Mouse (Mus musculus): ENCODE results near the gene Tex12.
A peak's percentile ranks its signal among the peaks of the same experiment; 100 is the strongest.

Tex12 gene

DNA sequence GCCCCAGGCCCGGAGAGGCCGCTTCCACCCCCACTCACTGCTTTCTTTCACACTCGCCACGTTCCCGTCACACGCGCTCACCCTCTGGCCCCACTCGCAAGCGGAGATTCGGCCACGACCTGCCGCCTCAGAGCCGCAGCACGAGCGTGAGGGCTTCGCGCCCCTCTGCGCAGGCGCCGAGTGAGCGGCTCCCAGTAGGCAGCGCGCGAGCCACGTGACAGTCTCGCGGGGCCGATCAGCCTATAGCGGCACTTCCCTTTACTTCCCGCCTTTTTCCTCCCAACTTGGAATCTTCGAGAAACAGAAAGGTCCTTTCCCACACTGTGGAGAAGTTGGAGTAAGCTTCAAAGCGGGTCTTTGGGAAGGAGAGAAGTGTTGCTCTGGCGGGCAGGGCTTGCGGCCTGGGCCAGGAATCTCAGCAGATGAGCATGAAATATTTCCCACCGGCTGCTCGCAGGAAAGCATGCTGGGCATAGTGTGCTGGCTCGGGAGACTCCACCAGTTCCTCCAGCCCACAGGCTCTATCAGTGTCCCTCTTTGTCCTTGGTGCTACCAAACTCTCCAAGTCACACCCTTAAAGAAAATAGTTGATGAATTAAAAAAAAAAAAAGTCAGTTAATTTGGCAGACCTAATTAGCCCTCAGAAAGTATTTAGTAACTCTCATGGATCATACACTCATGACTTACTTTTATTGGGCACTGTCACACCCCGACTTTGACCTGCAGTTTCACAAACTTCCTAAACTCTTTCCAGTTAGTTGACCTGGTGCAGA lies at the start of gene Tex12:
Tex12 (minus strand) TSS at position 181 of the 773 bp plus-strand sequence.
- no peak for DNase-seq (ENCODE audit: low read depth)

DNA sequence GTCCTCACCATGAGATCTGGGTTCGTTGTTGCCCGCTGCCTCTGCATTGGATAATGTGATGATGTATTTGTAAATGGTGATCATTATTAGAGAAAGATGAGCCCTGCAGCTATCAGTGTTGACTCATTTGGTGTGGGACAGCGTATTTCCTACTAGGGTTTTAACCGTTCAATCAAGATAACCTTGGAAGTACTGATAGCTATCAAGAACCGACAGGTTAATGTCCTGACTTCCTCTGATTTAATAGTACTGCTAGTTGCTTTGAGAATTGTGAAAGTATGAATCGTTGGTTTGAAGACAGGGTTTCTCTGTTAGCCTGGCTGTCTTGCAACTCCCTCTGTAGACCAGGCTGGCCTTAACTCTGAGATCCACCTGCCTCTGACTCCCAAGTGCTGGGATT lies 43.2 kb upstream of the Tex12 start:
- peak; percentile 14 for DNase-seq (ENCODE audit: low read depth)

DNA sequence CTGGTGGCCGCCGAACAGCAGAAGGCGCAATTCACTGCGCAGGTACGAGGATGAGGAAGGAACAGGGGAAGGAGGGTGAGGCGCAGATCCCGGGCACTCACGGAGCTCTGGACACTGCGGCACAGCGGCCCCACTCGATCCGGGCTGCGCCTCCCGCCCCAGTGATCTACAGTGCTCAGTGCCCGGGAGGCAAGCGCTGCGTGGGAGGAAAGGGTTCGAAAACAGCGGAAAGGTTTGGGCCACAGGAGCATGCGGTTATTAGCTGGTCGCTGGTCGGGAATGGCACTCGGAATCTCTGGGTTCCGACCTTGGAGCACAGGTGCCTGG lies 42.8 kb upstream of the Tex12 start:
- no peak for DNase-seq (ENCODE audit: low read depth)

DNA sequence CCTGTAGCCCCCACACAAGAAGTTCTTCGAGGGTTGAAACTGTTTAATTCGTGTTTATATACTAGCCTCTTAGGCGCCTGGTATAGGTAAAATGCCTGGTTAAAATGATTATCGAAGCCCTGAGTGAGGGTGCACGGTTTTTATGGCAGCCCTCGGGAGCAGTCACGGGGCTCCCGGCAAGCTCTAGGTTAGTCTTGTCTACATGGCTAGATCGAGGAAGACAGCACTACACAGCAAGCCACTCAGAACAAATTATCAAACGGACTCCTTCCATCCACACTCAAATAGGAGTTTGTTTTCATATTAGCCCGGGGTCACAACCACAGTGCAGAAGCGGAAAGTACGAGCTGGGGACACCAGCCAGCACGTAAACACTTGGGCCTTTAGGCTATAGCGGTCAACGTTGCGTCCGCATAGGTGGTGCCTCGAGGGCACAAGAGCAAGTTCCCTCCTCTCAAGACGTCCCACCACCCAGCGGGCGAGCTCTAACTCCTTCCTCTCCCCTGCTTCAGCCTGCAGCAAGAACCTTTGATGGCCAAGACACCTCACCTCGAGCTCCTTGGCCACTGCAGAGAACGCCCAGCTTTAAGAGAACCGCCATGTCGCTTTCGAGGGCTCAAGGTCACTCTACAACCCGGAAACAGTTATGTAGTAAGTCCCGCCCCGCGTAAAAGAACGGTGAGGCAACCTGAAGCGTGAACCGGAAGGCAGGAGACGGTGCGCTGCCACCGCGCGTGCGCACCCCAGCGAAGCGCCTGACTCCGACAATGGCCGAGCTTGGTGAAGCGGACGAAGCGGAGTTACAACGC lies 42.3 kb upstream of the Tex12 start, which contains the start of the genes Sdhd and Timm8b:
Sdhd (minus strand) TSS at position 624 of the 809 bp plus-strand sequence.
Timm8b (plus strand) TSS at position 722 of the 809 bp plus-strand sequence.
- DNase-seq (ENCODE audit: low read depth): peak; percentile 95

DNA sequence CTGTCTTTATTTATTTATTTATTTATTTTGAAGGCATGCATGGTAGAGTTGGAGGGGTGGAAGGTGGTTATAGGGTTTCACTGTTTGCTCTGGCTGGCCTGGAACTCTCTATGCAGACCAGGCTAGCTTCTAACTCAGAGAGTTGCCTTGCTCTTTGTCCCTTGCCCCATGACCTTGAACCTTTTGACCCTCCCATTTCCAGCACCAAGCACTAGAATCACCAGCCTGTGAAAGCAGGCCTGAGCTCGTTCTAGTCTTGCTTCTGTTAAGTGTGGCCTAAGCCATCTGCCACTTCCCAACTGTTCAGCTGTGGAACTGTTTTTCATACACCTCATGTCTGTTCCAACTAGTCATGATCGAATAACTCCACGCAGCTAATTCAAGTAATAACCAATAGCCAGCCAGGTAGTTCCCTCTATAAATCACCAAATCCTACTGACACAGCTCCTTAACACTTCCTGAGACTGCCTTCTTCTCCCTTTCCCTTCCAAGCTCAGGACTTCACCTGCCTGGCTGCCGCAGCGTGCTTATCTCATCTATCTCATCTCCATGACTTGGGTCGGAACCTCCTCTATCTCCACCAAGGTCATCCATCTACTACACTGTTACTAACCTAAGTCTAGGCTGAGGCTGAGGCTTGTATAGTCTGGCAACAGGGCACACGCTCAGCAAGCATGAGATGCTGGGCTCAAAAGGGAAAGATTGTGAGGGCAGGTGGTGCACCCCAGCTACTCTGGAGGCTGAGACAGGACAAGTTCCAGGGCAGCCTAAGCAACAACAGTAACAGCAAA lies 41.1 kb upstream of the Tex12 start:
- no peak for DNase-seq (ENCODE audit: low read depth)

DNA sequence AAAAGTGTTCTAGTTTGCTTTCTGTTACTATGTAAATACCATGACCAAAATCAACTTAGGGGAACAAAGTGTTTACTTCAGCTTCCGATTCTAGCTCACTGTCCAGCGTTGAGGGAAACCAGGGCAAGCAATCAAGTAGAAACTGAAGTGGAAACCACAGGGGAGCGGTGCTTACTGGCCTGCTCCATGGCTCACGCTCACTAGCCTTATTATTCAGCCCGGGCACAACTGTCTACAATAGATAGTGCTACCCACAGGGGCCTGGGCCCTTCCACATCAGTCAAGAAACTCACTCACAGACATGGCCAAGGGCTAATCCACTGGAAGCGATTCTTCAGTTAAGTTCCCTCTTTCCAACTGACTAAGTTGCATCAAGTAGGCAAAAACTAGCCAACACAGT lies 40.4 kb upstream of the Tex12 start:
- DNase-seq (ENCODE audit: low read depth): no peak

DNA sequence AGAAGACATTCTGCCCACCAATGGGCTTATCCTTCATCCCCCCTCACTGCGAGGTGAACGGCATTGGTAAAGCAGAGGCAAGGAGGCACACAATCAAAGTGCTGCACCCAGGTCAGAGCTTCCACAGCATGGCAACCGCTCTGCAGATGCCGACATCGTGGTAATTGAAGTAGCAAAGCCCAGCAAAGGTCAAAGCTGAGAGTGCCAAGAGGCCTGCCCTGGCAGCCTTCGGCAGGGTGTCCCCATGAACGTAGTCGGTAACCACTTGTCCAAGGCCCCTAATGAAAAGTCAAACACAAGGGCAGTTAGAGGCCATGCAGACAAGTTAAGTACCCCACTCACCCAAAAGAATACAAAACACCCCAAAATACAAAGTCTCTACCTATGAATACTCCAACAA lies 35.8 kb upstream of the Tex12 start:
- DNase-seq (ENCODE audit: low read depth): no peak

DNA sequence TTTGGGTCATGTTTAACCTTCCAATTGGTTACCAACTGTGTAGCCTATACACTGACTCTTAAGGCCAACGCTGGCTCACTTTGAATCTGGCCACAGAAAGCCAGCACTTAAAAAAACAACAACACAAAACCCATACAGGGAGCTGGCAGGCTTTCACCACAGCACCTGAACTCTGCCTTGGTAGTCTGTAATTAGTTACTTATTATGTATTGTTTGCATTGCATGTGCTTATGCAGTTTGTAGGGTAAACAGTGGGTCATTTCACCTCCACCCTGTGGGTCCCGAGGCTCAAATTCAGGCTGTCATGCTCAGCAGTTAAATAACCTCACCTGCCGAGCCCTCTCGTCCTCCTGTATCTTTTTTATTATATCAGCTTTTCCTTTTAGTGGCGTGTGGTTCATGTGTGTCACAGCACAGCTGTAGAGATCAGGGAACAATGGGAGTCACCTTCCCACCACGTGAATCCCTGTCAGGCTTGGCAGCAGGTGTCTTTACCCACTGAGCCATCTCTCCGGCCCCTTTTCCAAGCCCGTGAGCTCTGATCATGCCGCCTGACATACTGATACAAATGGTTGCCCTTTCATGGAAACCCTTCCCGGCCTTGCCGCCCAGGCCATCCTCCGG lies 33.8 kb upstream of the Tex12 start:
- no peak for DNase-seq (ENCODE audit: low read depth)

DNA sequence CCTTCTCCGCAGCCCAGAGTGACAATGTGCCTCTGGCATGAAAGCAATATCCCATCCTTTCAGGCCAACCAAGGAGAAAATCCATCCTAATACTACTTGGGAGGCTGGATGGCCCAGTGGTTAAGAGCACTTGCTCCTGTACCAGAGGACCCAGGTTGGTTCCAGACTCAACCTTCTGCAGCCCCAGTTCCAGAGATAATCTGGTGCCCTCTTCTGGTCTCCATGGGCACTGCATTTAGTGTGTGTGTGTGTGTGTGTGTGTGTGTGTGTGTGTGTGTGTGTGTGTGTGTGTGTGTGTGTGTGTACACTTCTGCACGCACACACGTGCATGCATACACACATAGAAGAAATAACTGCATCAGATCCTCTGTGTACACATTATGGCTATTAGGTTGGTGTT lies 32.4 kb upstream of the Tex12 start:
- peak; percentile 64 for DNase-seq (ENCODE audit: low read depth)

DNA sequence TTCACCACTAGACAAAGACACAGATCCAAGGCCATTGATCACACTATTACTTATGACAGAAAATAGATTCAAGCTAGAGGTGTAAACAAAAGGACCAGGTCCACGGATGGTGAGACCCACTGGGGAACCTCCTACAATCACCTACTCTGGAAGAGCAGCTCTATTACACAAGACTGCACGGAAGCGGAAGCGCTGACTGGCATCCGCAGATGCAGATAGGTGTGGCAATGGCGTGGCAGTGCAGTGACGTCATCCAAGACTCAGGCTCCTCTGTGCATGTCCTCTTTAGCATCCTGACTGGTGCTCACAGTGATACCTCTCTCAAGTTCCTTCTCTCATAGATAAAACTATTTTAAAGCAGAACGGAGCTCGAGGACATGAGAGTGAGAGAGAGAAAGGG lies 31.8 kb upstream of the Tex12 start:
- DNase-seq (ENCODE audit: low read depth): no peak

DNA sequence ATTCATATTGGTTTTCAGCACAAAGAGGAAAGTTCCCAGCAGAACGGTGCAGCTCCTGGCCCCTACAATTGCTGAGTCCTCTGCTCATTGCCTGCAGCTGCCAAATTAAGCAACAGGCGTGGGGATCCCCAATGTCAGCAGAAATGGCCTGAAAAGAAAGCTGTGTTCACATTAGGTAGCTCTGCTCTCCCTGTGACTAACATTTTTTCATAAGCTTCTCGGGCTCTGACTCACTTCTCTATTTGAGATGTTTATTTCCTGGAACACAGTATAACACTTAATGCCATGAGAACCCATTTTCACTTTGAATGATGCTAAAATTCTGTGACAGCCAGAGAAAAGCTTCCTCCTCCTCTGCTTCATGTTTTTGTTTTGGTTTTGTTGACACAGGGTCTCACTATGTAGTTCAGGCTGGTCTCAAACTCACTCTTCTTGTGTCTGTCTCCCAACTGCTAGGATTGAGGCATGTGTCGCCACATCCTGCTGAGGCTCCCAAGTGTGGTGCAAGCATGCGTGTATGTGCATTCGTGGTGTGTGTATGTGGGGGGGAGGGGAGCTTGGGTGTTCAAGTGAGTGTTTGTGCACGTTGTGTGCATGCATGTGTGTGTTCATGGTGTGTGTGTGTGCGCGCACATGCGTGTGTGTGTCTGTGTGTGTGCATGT lies 29.9 kb upstream of the Tex12 start:
- DNase-seq (ENCODE audit: low read depth): peak; percentile 76

DNA sequence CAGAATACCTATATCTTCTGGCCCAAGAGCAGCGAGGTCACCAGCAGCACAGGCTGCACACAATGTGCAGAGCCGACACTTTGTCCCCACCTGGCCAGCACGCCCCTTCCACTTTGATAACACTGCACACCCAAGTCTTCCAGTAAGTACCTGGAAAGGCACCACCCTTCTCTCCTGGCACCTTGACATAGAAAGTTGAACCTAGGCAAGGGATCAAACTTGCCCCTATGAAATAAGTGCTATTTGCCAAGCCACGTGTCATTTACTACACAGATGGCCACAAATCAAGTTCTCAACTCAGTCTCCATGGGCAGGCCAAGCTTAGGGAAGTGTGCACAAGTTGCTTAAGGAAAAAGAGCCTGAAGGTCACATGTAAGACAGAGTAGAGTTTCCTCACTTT lies 25.8 kb upstream of the Tex12 start:
- DNase-seq (ENCODE audit: low read depth): no peak

DNA sequence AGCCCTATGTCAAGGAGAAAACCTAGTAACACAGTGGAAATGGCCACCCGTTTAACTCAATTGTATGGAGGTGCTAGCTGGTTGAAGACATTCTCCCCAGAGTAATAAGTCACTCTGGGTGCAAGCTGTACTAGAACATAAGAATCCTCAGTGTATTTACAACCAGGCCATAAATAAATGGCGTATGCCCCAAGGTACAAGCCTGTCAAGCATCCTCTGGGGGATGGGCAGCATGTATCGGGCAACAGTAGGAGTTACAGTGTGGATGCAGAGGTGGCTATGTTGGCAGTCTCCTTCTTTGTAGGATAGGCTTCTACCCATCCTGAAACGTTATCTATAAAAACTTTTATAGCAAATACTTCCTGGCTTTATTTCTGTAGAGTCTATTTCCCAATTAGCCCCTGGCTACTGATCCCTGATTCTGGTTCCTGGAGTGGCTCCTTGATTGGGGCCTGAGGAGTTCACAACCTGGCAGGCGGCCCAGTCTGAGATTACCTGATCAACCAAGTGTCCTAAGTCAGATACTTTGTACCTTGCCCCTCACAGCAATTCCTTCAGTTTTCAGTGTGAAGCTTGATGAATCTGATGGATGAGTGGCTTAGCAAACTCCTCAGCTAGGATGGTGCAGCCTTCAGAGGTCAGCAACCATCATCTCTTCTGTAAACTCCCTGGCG lies 24.2 kb upstream of the Tex12 start:
- DNase-seq (ENCODE audit: low read depth): no peak

DNA sequence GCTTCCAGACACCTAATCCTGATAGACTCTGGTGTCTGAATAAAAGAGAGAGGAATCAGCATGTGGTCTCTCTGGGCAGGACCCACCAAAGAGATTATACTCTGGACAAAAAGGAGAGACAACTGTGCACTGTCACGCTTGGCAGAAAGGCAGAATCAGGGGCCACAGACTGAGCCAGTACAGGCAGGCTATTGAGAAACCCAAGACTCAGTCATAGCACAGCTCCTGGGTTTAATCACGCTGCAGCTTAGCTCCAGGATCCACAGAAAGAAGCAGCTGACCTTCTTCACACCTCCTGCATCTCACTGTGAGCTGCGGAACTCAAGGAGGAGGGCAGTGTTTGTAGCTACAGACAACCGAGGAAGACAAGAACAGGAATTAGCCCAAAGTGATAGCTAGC lies 19.2 kb upstream of the Tex12 start:
- peak; percentile 85 for DNase-seq (ENCODE audit: low read depth)

DNA sequence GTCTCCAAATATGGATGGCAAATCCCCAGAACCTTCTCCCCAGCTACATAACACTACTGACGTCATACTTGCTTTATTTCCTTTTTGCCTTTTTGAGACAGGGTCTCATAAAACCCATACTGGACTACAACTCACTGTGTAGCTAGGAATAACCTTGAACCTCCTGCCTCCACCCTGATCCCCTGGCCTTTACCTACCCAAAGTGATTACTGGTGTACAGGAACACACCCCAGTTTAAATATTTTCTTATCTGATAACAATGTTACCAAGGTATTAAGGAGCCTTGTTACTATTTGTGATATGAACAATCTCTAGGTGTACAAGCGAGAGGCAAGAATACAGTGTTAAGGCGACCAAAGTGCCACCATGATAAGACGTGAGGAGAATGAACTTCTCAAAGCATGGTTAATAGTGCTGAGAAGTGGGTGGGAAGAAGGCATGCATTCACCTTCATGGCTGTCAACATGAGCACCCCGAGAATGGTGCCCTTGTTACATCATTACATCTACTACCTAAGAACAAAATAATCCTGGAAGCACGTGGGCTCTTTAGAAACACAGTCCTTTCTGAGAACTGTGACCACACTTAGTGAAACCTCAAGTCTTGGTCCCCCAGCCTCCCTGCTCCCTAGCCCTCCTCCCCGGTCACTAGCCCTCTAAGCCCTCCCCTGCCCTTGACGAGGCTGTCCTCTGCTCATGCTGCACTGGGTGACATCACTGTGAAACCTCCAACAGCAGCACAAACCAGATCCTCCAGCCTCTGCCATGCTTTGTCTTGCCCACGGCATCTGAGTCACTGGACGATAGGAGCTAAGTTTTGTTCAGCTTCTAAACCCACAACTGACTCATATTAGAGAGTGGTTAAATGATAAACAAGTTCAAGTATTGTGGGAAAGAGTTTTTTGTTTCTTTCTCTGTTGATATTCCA lies 8.7 kb upstream of the Tex12 start:
- DNase-seq (ENCODE audit: low read depth): peak; percentile 72

DNA sequence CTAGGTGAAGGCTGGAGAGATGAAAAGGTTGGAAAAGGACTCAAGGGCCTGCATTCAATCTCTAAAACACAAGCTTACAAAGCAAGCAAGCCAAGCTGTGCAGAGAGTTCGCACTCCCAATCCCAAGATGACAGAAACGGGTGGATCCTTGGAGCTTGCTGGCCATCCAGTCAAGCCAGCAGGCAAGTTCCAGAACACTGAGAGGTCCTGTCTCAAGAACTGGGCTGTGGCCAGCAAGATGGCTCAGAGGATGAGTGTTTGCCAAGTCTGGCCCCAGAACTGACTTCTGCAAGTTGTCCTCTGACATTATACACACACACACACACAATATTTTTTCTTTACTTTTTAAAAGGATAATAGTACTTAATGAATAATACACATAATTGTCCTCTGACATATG lies 6.8 kb upstream of the Tex12 start:
- DNase-seq (ENCODE audit: low read depth): no peak

DNA sequence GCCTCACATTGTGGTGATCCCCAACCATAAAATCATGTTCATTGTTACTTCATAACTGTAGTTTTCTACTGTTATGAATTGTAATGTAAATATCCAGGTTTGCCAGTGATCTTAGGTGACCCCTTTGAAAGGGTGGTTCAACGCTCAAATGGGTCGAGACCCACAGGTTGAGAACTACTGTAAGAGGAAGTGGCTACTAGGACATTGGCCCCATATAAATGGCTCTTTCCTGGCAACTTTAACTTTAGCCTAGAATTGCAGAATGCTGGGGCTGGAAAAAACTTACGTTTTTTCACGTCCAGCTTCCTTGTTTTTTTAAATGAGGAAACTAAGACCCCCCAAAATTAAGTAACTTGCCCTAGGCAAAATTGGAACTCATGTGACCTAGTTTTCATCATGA lies 6.2 kb upstream of the Tex12 start:
- DNase-seq (ENCODE audit: low read depth): no peak

DNA sequence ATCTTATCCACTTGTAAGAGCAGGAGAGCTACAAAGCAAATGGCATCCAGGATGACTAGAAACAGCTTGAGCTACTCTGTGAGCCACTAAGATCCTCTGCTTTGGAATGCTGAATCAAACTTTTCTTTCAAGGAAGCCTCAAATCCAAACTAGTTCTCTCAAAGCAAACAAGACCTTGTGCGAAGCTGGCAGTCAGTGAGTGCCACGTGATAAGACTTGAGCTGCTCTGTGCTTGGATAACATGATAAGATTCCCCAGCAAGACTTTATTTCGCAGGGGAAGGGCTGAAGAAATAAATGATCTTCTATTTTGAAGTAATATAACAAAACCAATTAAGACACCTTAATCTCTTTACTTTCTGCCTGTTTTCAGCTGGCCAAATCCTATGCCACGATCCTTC lies 4.8 kb upstream of the Tex12 start:
- no peak for DNase-seq (ENCODE audit: low read depth)

DNA sequence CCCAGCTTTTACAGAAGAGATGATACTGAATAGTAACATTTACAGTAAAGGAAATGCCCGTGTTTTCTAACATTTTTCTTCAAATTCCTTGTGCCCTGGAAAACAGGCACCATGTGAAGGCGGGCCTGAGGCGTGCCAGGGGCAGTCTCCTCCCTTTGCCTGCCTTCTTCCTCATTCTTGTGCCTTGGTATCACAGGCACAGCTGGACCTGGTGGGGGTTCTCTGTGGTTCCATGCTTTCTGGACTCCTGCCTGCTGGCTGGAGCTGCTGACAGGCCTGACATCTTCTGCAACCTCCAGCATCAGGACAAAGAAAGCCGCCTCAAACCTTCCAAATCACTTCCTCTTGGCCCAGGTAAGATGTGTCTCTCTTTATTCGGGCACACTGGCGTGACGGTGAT lies 4.0 kb upstream of the Tex12 start:
- peak; percentile 72 for DNase-seq (ENCODE audit: low read depth)

DNA sequence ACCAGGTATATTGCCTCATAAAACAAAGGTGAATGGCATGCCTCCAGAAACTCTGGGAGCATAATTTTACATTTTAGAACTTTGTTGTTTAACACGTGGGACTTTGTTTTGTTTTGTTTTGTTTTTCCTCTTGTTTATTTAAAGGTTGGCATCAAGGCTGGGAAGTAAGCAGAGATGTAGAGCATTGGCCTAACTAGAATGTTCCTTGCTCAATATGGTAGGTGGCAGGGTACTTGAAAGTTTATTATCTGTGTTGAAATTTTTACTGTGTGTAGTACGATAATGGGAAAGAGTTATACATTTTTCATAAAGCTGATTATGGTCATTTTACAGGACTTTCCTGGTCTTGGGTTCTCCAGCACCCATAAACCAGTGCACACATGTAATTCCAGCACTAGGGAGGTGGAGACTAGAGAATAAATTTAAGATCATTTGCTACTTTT lies 814 bp upstream of the Tex12 start:
- no peak for DNase-seq (ENCODE audit: low read depth)
